Mouse (Mus musculus) liver, postnatal 0 days (tissue): ENCODE results near the gene Myh9.

Experiments
- CTCF ChIP-seq: sonication (generic); IDR thresholded peaks from 2 replicates; pipeline ENCODE4 v1.5.1; 2016; ENCODE audit warnings: antibody characterized with exemption, low read depth
- EP300 ChIP-seq: IDR thresholded peaks from 2 replicates; pipeline ENCODE4 v1.6.1; 2016; ENCODE audit warnings: antibody characterized with exemption, low read depth, mild to moderate bottlenecking

GRCm38 (mm10) chr15:77755132-77755531 is 86.8 kb downstream of the Myh9 start:
- TF ChIP-seq CTCF (no peak), EP300 (no peak)
